Mouse (Mus musculus) gastrocnemius, adult 18-20 months (tissue): ENCODE data around the gene P4ha3. TPM values are rescaled to one million over a fixed set of nuclear protein-coding genes. Genes with fewer than 3 reads are reported as not detected.

ENCODE experiments used
- DNase-seq: peaks from one replicate; pipeline ENCODE4 v3.0.0; 2021; ENCODE audit warnings: low spot score
- total RNA-seq, 2 experiments: library from RNA; stranded (reverse); gene quantifications; 2 replicates each; pipeline ENCODE4 v1.2.3; 2021

The P4ha3 gene
- total RNA-seq, 2 experiments from 2014 or later = 0.11 to 0.14 TPM

GRCm38 (mm10) chr7:100305894-100306293 lies 20.6 kb downstream of the P4ha3 start:
- DNase-seq = no peak

- no peak for DNase-seq
Measured at GRCm38 (mm10) chr7:100307872-100308653, 22.7 kb downstream of the P4ha3 start.

GRCm38 (mm10) chr7:100309216-100309615 lies 23.9 kb downstream of the P4ha3 start:
- no peak for DNase-seq

- no peak for DNase-seq
Measured at GRCm38 (mm10) chr7:100309679-100310078, 24.4 kb downstream of the P4ha3 start.

GRCm38 (mm10) chr7:100310290-100310689 lies 25.0 kb downstream of the P4ha3 start:
- no peak for DNase-seq

GRCm38 (mm10) chr7:100312716-100313115 lies 27.4 kb downstream of the P4ha3 start:
- no peak for DNase-seq

- no peak for DNase-seq
Measured at GRCm38 (mm10) chr7:100316924-100317323, 31.6 kb downstream of the P4ha3 start.

GRCm38 (mm10) chr7:100317534-100317933 lies 32.2 kb downstream of the P4ha3 start:
- DNase-seq = no peak

GRCm38 (mm10) chr7:100323721-100324120 lies 38.4 kb downstream of the P4ha3 start:
- DNase-seq = no peak

- DNase-seq = peak; percentile 29
Measured at GRCm38 (mm10) chr7:100325482-100325881, 40.2 kb downstream of the P4ha3 start.

- no peak for DNase-seq
Measured at GRCm38 (mm10) chr7:100327514-100327913, 42.2 kb downstream of the P4ha3 start.

- DNase-seq = no peak
Measured at GRCm38 (mm10) chr7:100328636-100329035, 43.3 kb downstream of the P4ha3 start.

GRCm38 (mm10) chr7:100331269-100331668 lies 45.9 kb downstream of the P4ha3 start:
- no peak for DNase-seq

- no peak for DNase-seq
Measured at GRCm38 (mm10) chr7:100335921-100336320, 50.6 kb downstream of the P4ha3 start.

- peak; percentile 52 for DNase-seq
Measured at GRCm38 (mm10) chr7:100354984-100355383, 69.7 kb downstream of the P4ha3 start.

GRCm38 (mm10) chr7:100356324-100356723 lies 71.0 kb downstream of the P4ha3 start:
- no peak for DNase-seq

GRCm38 (mm10) chr7:100356768-100357167 lies 71.4 kb downstream of the P4ha3 start:
- no peak for DNase-seq

GRCm38 (mm10) chr7:100357856-100358255 lies 72.5 kb downstream of the P4ha3 start:
- DNase-seq = no peak

GRCm38 (mm10) chr7:100363162-100363561 lies 77.8 kb downstream of the P4ha3 start:
- DNase-seq = no peak

GRCm38 (mm10) chr7:100364888-100365287 lies 79.6 kb downstream of the P4ha3 start:
- no peak for DNase-seq
